ENCODE assay signal across 8 mouse cellular contexts in the genomic region with DNA sequence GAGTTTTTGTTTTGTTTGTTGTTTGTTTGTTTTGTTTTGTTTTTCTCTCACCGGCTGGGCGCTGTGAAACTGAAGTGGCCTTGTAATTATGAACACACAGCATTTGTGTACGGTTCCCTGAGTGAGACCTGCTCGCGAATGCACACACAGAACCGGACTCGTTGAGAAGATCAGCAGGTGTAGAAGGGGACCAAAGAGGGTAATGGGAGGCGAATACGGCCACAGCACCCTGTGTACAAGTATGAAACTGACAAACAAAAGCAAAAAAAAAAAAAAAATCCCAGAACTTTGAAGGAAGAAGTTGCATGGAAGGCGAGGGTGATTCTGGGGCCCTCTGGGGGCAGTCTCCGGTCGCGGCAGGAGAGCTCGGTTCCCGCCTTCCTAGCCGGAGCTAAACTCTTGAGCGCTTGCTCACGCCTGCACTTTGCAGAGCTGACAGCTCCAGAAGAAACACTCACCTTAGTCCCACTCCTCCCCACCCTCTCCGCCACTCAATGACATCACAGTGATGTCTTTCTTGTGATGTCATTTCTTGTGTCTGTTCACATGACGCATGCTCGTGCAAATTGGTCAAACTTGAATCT. TPM values are rescaled to one million over a fixed set of nuclear protein-coding genes. Genes with fewer than 3 reads are reported as not detected.
DNase-seq lines count a peak whose midpoint lies in the region; ATAC-seq and TF ChIP-seq lines count a peak whose summit lies in the region.

No protein-coding gene starts in this region.

- H3K4me1 ChIP-seq in hindbrain, embryonic 11.5 days (replicated peaks; ENCODE audit: control insufficient read depth, insufficient read depth, low read length) = peaks cover 2% of the 10 kb centered on the region; the same call in 1 of the 2 replicates
- peaks cover 16% of the 10 kb centered on the region for H3K4me1 ChIP-seq in liver, postnatal 0 days (ENCODE audit: insufficient read depth)

- H3K36me3 ChIP-seq in hindbrain, embryonic 11.5 days (ENCODE audit: control insufficient read depth, insufficient read depth, low read length) = no peaks in the 10 kb centered on the region
- H3K36me3 ChIP-seq in liver, postnatal 0 days (replicated peaks; ENCODE audit: insufficient read depth, low read length) = no peaks in the 10 kb centered on the region

- WGBS in hindbrain, embryonic 11.5 days = 1% methylated on average over 21 of the region's 21 CpGs
- 0% methylated on average over 21 of the region's 21 CpGs for WGBS in liver, postnatal 0 days (ENCODE audit: insufficient replicate concordance)

- H3K27ac ChIP-seq in hindbrain, embryonic 11.5 days (ENCODE audit: low read depth, low read length) = no peak overlapping the region
- H3K27ac ChIP-seq in liver, postnatal 0 days (ENCODE audit: low read depth) = no peak overlapping the region

- no peak for TF ChIP-seq EP300 in liver, postnatal 0 days (IDR thresholded peaks at IDR 0.05; ENCODE audit: low read depth)

- ATAC-seq in hindbrain, embryonic 11.5 days (ENCODE audit: low FRiP score) = peak; percentile 51; the same call in 1 of the 2 replicates
- peak; percentile 51; the same call in 1 of the 2 replicates for ATAC-seq in liver, postnatal 0 days
- peak; percentile 58; the same call in 1 of the 2 replicates for ATAC-seq in neutrophil, adult 5-6 weeks (ENCODE audit: extremely low read depth, insufficient number of reproducible peaks, low FRiP score, poor library complexity, severe bottlenecking)

- peak overlapping the region; percentile 26 for H3K4me3 ChIP-seq in hindbrain, embryonic 11.5 days (ENCODE audit: low read depth, low read length)
- H3K4me3 ChIP-seq in liver, postnatal 0 days (ENCODE audit: low read depth, low read length) = peak overlapping the region; percentile 44

- peaks cover 52% of the 10 kb centered on the region for H3K27me3 ChIP-seq in hindbrain, embryonic 11.5 days (ENCODE audit: control insufficient read depth, insufficient read depth, low read length)
- peaks cover 57% of the 10 kb centered on the region for H3K27me3 ChIP-seq in liver, postnatal 0 days (ENCODE audit: insufficient read depth, low read length)

- H3K9ac ChIP-seq in hindbrain, embryonic 11.5 days (ENCODE audit: low read depth, low read length) = no peak overlapping the region
- H3K9ac ChIP-seq in liver, postnatal 0 days (replicated peaks) = no peak overlapping the region; the same call in 1 of the 2 replicates

- peak; percentile 20; the same call in 1 of the 2 replicates for TF ChIP-seq CTCF in liver, postnatal 0 days (IDR thresholded peaks at IDR 0.05; ENCODE audit: low read depth)

- H3K9me3 ChIP-seq in hindbrain, embryonic 11.5 days (ENCODE audit: control insufficient read depth, low read length) = no peaks in the 10 kb centered on the region
- peaks cover 3% of the 10 kb centered on the region; the same call in 1 of the 2 replicates for H3K9me3 ChIP-seq in liver, postnatal 0 days (ENCODE audit: low read length)

- H3K4me2 ChIP-seq in hindbrain, embryonic 11.5 days (replicated peaks; ENCODE audit: low read depth, low read length) = peak overlapping the region; percentile 57
- H3K4me2 ChIP-seq in liver, postnatal 0 days (ENCODE audit: low read depth, low read length) = peak overlapping the region; percentile 66

- peak; percentile 28 to 36 for DNase-seq in cerebellum, postnatal 14 days
- DNase-seq in cerebellum, adult 8-10 months = no peak
- DNase-seq in B cell, adult 2 months = peak; percentile 65 to 70
- DNase-seq in embryo, embryonic 11 days = peak; percentile 77
- DNase-seq in hindbrain, embryonic 11.5 days (ENCODE audit: low spot score) = peak; percentile 69
- peak; percentile 44 for DNase-seq in liver, postnatal 0 days
- DNase-seq in layer of hippocampus, adult 18-20 months (ENCODE audit: low spot score in 2 of 2) = no peak

RNA-seq across cellular contexts. Expression of a gene that starts 14.1 kb away (rescaled TPM):
- 0.51 TPM in 1 of 2 replicates, not detected in the other for polyA plus RNA-seq in hindbrain, embryonic 11.5 days (2014; fragmentation: Nextera tagmentation; extraction: Ambion mirVana)
- polyA plus RNA-seq in liver, postnatal 0 days (2015; fragmentation: Nextera tagmentation; extraction: Ambion mirVana) = 0.92 and 1.1 TPM in 2 replicates
- total RNA-seq in neutrophil, adult 5-6 weeks (2017) = 0.61 and 2.9 TPM in 2 replicates
- 1 to 10 TPM in 1 of 2 experiments, under 1 TPM in 1; 0.58 to 1.3 TPM for total RNA-seq in layer of hippocampus, adult 18-20 months (2021)

RNA-seq across cellular contexts. Expression of a gene that starts 14.4 kb away (rescaled TPM):
- 0.11 TPM in 2 replicates for polyA plus RNA-seq in hindbrain, embryonic 11.5 days (2014; fragmentation: Nextera tagmentation; extraction: Ambion mirVana)
- not detected in 2 replicates for polyA plus RNA-seq in liver, postnatal 0 days (2015; fragmentation: Nextera tagmentation; extraction: Ambion mirVana)
- not detected in 2 replicates for total RNA-seq in neutrophil, adult 5-6 weeks (2017)
- under 1 TPM in 1 of 2 experiments, not detected in 1; 0.12 TPM for total RNA-seq in layer of hippocampus, adult 18-20 months (2021)

RNA-seq across cellular contexts. Expression of a gene that starts 39.9 kb away (rescaled TPM):
- 8.4 and 11.9 TPM in 2 replicates for polyA plus RNA-seq in hindbrain, embryonic 11.5 days (2014; fragmentation: Nextera tagmentation; extraction: Ambion mirVana)
- polyA plus RNA-seq in liver, postnatal 0 days (2015; fragmentation: Nextera tagmentation; extraction: Ambion mirVana) = 8.6 and 9.9 TPM in 2 replicates
- 15.1 and 66.2 TPM in 2 replicates for total RNA-seq in neutrophil, adult 5-6 weeks (2017)
- total RNA-seq in layer of hippocampus, adult 18-20 months (2021) = 10 to 100 TPM in 1 of 2 experiments, 1 to 10 TPM in 1; 4.9 to 45.9 TPM

RNA-seq across cellular contexts. Expression of a gene that starts 40.2 kb away (rescaled TPM):
- 7.2 and 10.2 TPM in 2 replicates for polyA plus RNA-seq in hindbrain, embryonic 11.5 days (2014; fragmentation: Nextera tagmentation; extraction: Ambion mirVana)
- 1.7 and 2.2 TPM in 2 replicates for polyA plus RNA-seq in liver, postnatal 0 days (2015; fragmentation: Nextera tagmentation; extraction: Ambion mirVana)
- total RNA-seq in neutrophil, adult 5-6 weeks (2017) = 11.9 and 12.2 TPM in 2 replicates
- 10 to 100 TPM; 11.4 to 16.1 TPM for total RNA-seq in layer of hippocampus, adult 18-20 months (2021)

RNA-seq across cellular contexts. Expression of a gene that starts 45.7 kb away (rescaled TPM):
- 31.2 and 31.4 TPM in 2 replicates for polyA plus RNA-seq in hindbrain, embryonic 11.5 days (2014; fragmentation: Nextera tagmentation; extraction: Ambion mirVana)
- 18.0 and 18.3 TPM in 2 replicates for polyA plus RNA-seq in liver, postnatal 0 days (2015; fragmentation: Nextera tagmentation; extraction: Ambion mirVana)
- 59.4 and 71.0 TPM in 2 replicates for total RNA-seq in neutrophil, adult 5-6 weeks (2017)
- 10 to 100 TPM; 65.4 to 84.2 TPM for total RNA-seq in layer of hippocampus, adult 18-20 months (2021)

Comparison
In these comparisons a context has a peak if more than half of its experiments do, and no peak if none do; other contexts are left out.
1. DNase-seq: peak in cerebellum, postnatal 14 days (2 of 2), B cell, adult 2 months (2 of 2), embryo, embryonic 11 days (single experiment), hindbrain, embryonic 11.5 days (single experiment) and liver, postnatal 0 days (single experiment); none in cerebellum, adult 8-10 months (single experiment) and layer of hippocampus, adult 18-20 months (0 of 2).
2. Peak in every context shown above with its lines, with median percentiles within 50 percentile points of each other: ATAC-seq.